Mouse (Mus musculus): ENCODE data around the gene Chrna9. TPM values are rescaled to one million over a fixed set of nuclear protein-coding genes. Genes with fewer than 3 reads are reported as not detected.

The Chrna9 gene
- polyA plus RNA-seq, 2 experiments: 0.45 TPM; not detected in 1

DNA sequence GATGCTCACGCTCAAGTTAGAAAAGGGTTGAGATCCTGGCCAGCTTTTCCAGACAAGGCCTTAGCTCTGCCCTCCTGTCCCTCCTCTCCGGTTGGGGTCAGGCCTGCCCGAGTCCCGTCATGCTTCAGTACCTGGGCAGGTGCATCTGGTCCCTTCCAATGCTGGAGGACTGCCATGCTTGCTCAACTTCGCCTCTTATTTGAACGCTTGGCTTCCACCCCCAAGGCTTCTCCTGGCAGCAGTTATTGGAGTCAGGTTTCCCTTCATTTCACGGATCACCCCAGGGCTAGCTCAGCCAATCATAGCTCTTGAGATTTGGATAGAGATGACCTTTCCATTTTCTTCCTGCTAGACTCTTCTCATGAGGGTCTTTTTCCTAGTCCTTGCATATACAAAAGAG is 65.4 kb downstream of the Chrna9 start:
- Histone ChIP-seq H3K4me2 (replicated peaks; ENCODE audit: low read depth, low read length, severe bottlenecking) (no peak overlapping the region), H3K27me3 (ENCODE audit: control insufficient read depth, insufficient read depth, low read length) (no peaks in the 10 kb centered on the region), H3K9me3 (ENCODE audit: control insufficient read depth, low read length) (no peaks in the 10 kb centered on the region), H3K4me1 (ENCODE audit: control insufficient read depth, insufficient read depth, low read length) (0 out of 2 replicates have a peak, but pooled peaks cover 15% of the 10 kb centered on the region), H3K36me3 (ENCODE audit: control insufficient read depth, insufficient read depth, low read length) (no peaks in the 10 kb centered on the region), H3K27ac (replicated peaks; ENCODE audit: low read depth, low read length) (no peak overlapping the region), H3K9ac (ENCODE audit: low read depth, low read length, severe bottlenecking) (no peak overlapping the region), H3K4me3 (replicated peaks; ENCODE audit: low read length) (no peak overlapping the region)
- TF ChIP-seq POLR2A (IDR thresholded peaks at IDR 0.05; ENCODE audit: borderline replicate concordance, extremely low read depth, insufficient read depth, insufficient read length): no peak
- ATAC-seq (ENCODE audit: low FRiP score, low read depth): peak; percentile 65; the same call in 1 of the 2 replicates
- no peak for DNase-seq (ENCODE audit: low spot score)
- 63% methylated on average over 7 of the region's 7 CpGs for WGBS

DNA sequence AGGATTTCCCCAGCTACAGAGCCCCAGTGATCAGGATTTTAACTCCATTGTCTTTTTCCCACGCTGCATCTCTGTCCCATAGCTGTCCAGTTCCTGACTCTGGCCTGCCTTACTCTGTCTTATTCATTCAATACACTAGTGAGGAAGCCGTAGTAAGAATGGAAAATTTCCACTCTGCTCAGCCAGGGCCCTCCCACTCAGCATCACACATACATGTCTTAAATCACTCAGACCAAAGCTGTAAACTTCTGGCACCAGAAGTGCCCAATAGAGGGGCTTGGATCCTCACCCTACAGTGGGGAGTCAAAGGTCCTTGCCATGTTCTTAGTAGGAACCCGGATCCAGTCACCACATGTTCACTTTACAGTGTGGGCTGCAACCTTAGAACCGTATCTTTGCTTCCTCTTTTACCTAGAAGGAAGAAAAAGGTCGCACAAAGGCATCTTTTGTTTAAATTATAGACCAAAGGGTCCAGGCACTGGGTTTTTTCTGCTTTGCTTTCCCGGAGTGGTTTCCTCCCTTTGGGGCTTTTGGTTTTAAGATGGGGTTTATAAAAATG is 65.9 kb downstream of the Chrna9 start:
- no peaks in the 10 kb centered on the region for H3K36me3 ChIP-seq (ENCODE audit: control insufficient read depth, insufficient read depth, low read length)
- H3K27me3 ChIP-seq (ENCODE audit: control insufficient read depth, insufficient read depth, low read length): no peaks in the 10 kb centered on the region
- no peak overlapping the region for H3K4me3 ChIP-seq (replicated peaks; ENCODE audit: low read length)
- H3K9ac ChIP-seq (ENCODE audit: low read depth, low read length, severe bottlenecking): no peak overlapping the region
- WGBS: 46% methylated on average over 6 of the region's 6 CpGs
- H3K4me2 ChIP-seq (replicated peaks; ENCODE audit: low read depth, low read length, severe bottlenecking): no peak overlapping the region
- H3K4me1 ChIP-seq (ENCODE audit: control insufficient read depth, insufficient read depth, low read length): 0 out of 2 replicates have a peak, but pooled peaks cover 15% of the 10 kb centered on the region
- no peak for TF ChIP-seq POLR2A (IDR thresholded peaks at IDR 0.05; ENCODE audit: borderline replicate concordance, extremely low read depth, insufficient read depth, insufficient read length)
- DNase-seq (ENCODE audit: low spot score): peak; percentile 14
- no peak overlapping the region for H3K27ac ChIP-seq (replicated peaks; ENCODE audit: low read depth, low read length)
- no peaks in the 10 kb centered on the region for H3K9me3 ChIP-seq (ENCODE audit: control insufficient read depth, low read length)
- ATAC-seq (ENCODE audit: low FRiP score, low read depth): peak; percentile 34; the same call in 1 of the 2 replicates

DNA sequence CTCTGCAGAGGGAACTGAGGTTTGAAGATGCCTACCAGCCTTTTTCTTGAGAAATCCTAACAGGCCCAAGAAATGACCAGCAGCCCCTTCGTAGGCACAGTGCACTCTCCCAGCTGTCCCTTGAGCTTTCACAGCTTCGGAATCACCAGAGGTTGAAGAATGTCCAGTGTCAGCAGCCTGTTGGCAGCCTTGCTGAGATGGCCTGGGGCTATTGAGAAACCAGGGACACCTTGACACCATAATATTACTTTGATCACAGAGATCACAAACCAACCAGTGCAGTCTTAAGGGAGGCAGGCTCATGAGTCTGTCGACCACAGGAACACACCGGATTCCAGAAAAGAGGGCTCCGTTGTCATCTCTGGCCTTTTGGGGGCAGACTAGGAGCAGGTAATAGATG is 66.5 kb downstream of the Chrna9 start:
- H3K4me1 ChIP-seq (ENCODE audit: control insufficient read depth, insufficient read depth, low read length): 0 out of 2 replicates have a peak, but pooled peaks cover 15% of the 10 kb centered on the region
- ATAC-seq (ENCODE audit: low FRiP score, low read depth) (no peak), DNase-seq (ENCODE audit: low spot score) (no peak)
- H3K4me3 ChIP-seq (replicated peaks; ENCODE audit: low read length): no peak overlapping the region
- WGBS: 65% methylated on average over 5 of the region's 5 CpGs
- no peak overlapping the region for H3K27ac ChIP-seq (replicated peaks; ENCODE audit: low read depth, low read length)
- no peak overlapping the region for H3K9ac ChIP-seq (ENCODE audit: low read depth, low read length, severe bottlenecking)
- no peaks in the 10 kb centered on the region for H3K27me3 ChIP-seq (ENCODE audit: control insufficient read depth, insufficient read depth, low read length)
- TF ChIP-seq POLR2A (IDR thresholded peaks at IDR 0.05; ENCODE audit: borderline replicate concordance, extremely low read depth, insufficient read depth, insufficient read length): no peak
- H3K36me3 ChIP-seq (ENCODE audit: control insufficient read depth, insufficient read depth, low read length): no peaks in the 10 kb centered on the region
- H3K4me2 ChIP-seq (replicated peaks; ENCODE audit: low read depth, low read length, severe bottlenecking): no peak overlapping the region
- H3K9me3 ChIP-seq (ENCODE audit: control insufficient read depth, low read length): no peaks in the 10 kb centered on the region

DNA sequence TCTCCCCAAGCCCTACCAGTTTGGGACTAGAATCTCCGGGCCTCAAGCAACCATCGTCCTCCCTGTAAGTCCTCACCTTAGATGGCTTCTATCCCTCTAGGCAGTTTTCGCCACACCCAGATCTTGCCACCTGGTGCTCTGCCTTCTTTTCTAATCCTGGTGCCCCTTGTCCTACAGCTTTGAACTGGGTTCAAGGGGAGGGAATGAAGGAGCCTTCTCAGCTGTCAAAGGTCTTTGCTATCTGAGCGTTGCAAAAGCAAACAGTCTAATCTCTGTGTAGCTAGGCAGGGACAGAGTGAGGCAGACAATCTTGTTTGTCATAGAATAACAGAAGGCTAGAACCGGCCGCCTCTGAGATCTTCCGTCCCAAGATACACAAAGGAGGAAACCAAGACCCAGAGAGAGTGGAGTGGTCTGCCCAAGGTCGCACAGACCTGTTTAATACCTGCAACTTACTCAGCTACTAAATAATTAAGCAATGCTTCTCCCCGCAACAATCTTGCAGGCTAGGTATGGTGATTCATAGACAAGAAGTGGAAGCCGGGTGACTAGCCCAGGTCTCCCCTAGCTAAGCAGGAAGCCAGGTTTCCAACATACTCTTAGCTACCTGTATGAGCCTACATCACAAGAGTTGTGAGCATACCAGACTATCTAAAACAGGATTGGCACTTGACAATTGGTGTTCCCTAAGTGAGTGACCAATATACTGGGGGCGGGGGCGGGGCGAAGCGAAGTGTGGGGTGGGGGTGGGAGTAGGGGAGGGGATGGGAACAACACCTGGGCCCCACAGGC is 69.6 kb downstream of the Chrna9 start, which contains the start of gene 9130230L23Rik:
9130230L23Rik (minus strand) TSS at position 152 of the 792 bp plus-strand sequence.
- no peak for ATAC-seq (ENCODE audit: low FRiP score, low read depth)

DNA sequence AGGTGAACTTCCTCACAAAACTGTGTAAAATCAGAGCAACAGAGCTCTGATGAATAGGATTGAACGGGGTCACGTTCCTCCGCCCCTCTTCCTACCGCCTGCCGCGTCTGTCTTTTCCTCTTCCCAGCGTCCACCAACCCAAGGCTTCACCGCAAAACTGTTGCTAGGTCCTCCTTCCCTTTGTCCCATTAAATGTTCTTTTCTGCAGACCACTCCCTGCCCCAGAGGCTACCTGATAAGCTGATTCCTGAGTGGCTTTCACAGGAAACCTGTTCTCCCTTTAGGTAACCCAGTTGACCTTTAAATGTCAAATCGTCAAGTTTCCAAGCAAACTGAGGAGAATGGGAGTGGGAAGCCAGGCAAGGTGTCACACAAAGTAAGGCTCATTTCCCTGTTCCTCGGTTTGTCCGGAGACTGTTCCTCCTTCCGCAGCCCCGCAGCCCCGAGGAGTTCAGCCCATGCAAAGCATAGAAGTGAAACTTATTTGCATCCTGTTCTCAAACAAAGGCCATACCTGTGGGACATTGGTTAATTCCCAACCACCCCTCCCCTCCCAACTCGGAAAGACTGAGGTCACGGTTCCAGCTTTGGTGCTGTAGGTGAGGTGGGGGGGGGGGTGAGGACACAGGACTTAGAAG is 70.4 kb downstream of the Chrna9 start:
- Histone ChIP-seq H3K9ac (ENCODE audit: low read depth, low read length, severe bottlenecking) (no peak overlapping the region), H3K9me3 (ENCODE audit: control insufficient read depth, low read length) (no peaks in the 10 kb centered on the region), H3K36me3 (ENCODE audit: control insufficient read depth, insufficient read depth, low read length) (no peaks in the 10 kb centered on the region), H3K27me3 (ENCODE audit: control insufficient read depth, insufficient read depth, low read length) (no peaks in the 10 kb centered on the region), H3K4me2 (replicated peaks; ENCODE audit: low read depth, low read length, severe bottlenecking) (no peak overlapping the region), H3K4me3 (replicated peaks; ENCODE audit: low read length) (no peak overlapping the region), H3K27ac (replicated peaks; ENCODE audit: low read depth, low read length) (no peak overlapping the region), H3K4me1 (ENCODE audit: control insufficient read depth, insufficient read depth, low read length) (0 out of 2 replicates have a peak, but pooled peaks cover 11% of the 10 kb centered on the region)
- no peak for TF ChIP-seq POLR2A (IDR thresholded peaks at IDR 0.05; ENCODE audit: borderline replicate concordance, extremely low read depth, insufficient read depth, insufficient read length)
- 52% methylated on average over 16 of the region's 16 CpGs for WGBS
- DNase-seq (ENCODE audit: low spot score): no peak
- no peak for ATAC-seq (ENCODE audit: low FRiP score, low read depth)

More for the DNA sequence above, 69.6 kb downstream of the Chrna9 start, which contains the start of gene 9130230L23Rik:
- no peak within 1 kb of the TSS for H3K4me2 ChIP-seq (replicated peaks; ENCODE audit: low read depth, low read length, severe bottlenecking)
- TF ChIP-seq POLR2A (IDR thresholded peaks at IDR 0.05; ENCODE audit: borderline replicate concordance, extremely low read depth, insufficient read depth, insufficient read length): no peak
- H3K9me3 ChIP-seq (ENCODE audit: control insufficient read depth, low read length): no peaks in the 10 kb centered on the region
- no peak within 1 kb of the TSS for H3K4me3 ChIP-seq (replicated peaks; ENCODE audit: low read length)
- 0 out of 2 replicates have a peak, but pooled peaks cover 15% of the 10 kb centered on the region for H3K4me1 ChIP-seq (ENCODE audit: control insufficient read depth, insufficient read depth, low read length)
- 76% methylated on average over 14 of the region's 14 CpGs for WGBS
- no peak within 1 kb of the TSS for H3K9ac ChIP-seq (ENCODE audit: low read depth, low read length, severe bottlenecking)
- H3K36me3 ChIP-seq (ENCODE audit: control insufficient read depth, insufficient read depth, low read length): no peaks in the 10 kb centered on the region
- H3K27ac ChIP-seq (replicated peaks; ENCODE audit: low read depth, low read length): no peak within 1 kb of the TSS
- DNase-seq (ENCODE audit: low spot score): no peak
- no peaks in the 10 kb centered on the region for H3K27me3 ChIP-seq (ENCODE audit: control insufficient read depth, insufficient read depth, low read length)
